Mouse (Mus musculus) stomach, embryonic 16.5 days (tissue): ENCODE measurements around the gene Aoc2. TPM values are rescaled to one million over a fixed set of nuclear protein-coding genes. Genes with fewer than 3 reads are reported as not detected.
"Not testable (repeated sequence)": the region's sequence is repeated elsewhere in the genome, so short reads cannot be mapped to it uniquely, and the experiment has no call there.

Experiments
- ATAC-seq: fragments of 200-750 bp; cut with Nextera tagmentation; 2 replicates; pipeline ENCODE4 v1.8.0; 2017; ENCODE audit warnings: moderate number of reproducible peaks, moderate TSS enrichment; ENCODE audit not compliant: insufficient read depth, low FRiP score
- H3K27ac ChIP-seq: fragments of 300-500 bp; sonication (generic); 2 replicates; pipeline ENCODE4 v1.5.1; 2014; ENCODE audit warnings: low read length
- H3K27me3 ChIP-seq: fragments of 300-500 bp; sonication (generic); 2 replicates; pipeline ENCODE4 v1.6.1; 2014; ENCODE audit warnings: low read length, control low read depth, mixed read lengths; ENCODE audit not compliant: control insufficient read depth, insufficient read depth
- H3K36me3 ChIP-seq: fragments of 300-500 bp; sonication (generic); 2 replicates; pipeline ENCODE4 v1.6.1; 2014; ENCODE audit warnings: low read length; ENCODE audit not compliant: control insufficient read depth, insufficient read depth
- H3K4me1 ChIP-seq: fragments of 300-500 bp; sonication (generic); 2 replicates; pipeline ENCODE4 v1.6.1; 2014; ENCODE audit warnings: low read length, control low read depth, mixed read lengths; ENCODE audit not compliant: control insufficient read depth, insufficient read depth
- H3K4me2 ChIP-seq: fragments of 300-500 bp; sonication (generic); 2 replicates; pipeline ENCODE4 v1.6.1; 2014; ENCODE audit warnings: low read depth, low read length, mixed read lengths
- H3K4me3 ChIP-seq: fragments of 300-500 bp; sonication (generic); replicated peaks from 2 replicates; pipeline ENCODE4 v1.5.1; 2014; ENCODE audit warnings: mild to moderate bottlenecking, low read length
- H3K9ac ChIP-seq: fragments of 300-500 bp; sonication (generic); 2 replicates; pipeline ENCODE4 v1.6.1; 2014; ENCODE audit warnings: low read length
- H3K9me3 ChIP-seq: fragments of 300-500 bp; sonication (generic); replicated peaks from 2 replicates; pipeline ENCODE4 v1.6.1; 2016; ENCODE audit warnings: low read length, control low read depth; ENCODE audit not compliant: control insufficient read depth
- WGBS: fragments of 180-500 bp; shearing (Covaris S2); extraction: QIAGEN DNeasy Blood & Tissue Kit; methylation state at CpG from one replicate; pipeline ENCODE4 v1.1.7; 2014; 5-methylcytosine and 5-hydroxymethylcytosine counted together
- polyA plus RNA-seq: library from polyadenylated mRNA; unstranded; fragments of >200 nt; fragmentation: Nextera tagmentation; extraction: Ambion mirVana; gene quantifications from 2 replicates; pipeline ENCODE4 v1.2.1, GENCODE M21; 2015

Gene Aoc2
- polyA plus RNA-seq, 1 experiment from 2014 or later = 1.4 TPM

GRCm38 (mm10) chr11:101359776-101360175 is 34.9 kb downstream of the Aoc2 start:
- Histone ChIP-seq H3K27me3 (no peaks in the 10 kb centered on the region), H3K9ac (no peak overlapping the region), H3K4me2 (no peak overlapping the region), H3K4me3 (no peak overlapping the region), H3K9me3 (no peaks in the 10 kb centered on the region), H3K27ac (no peak overlapping the region), H3K4me1 (no peaks in the 10 kb centered on the region), H3K36me3 (no peaks in the 10 kb centered on the region)
- WGBS = 67% methylated on average over 9 of the region's 9 CpGs
- ATAC-seq = no peak

GRCm38 (mm10) chr11:101360651-101361113 is 35.8 kb downstream of the Aoc2 start:
- no peak overlapping the region for H3K27ac ChIP-seq

GRCm38 (mm10) chr11:101364531-101364931 is 39.7 kb downstream of the Aoc2 start:
- no peak overlapping the region for H3K4me2 ChIP-seq
- H3K4me3 ChIP-seq = no peak overlapping the region
- no peaks in the 10 kb centered on the region for H3K9me3 ChIP-seq
- H3K27ac ChIP-seq = no peak overlapping the region
- no peak overlapping the region for H3K9ac ChIP-seq
- no peak for ATAC-seq
- WGBS = 47% methylated on average over 5 of the region's 5 CpGs
- no peaks in the 10 kb centered on the region for H3K27me3 ChIP-seq
- no peaks in the 10 kb centered on the region for H3K4me1 ChIP-seq
- no peaks in the 10 kb centered on the region for H3K36me3 ChIP-seq

More at GRCm38 (mm10) chr11:101360651-101361113, 35.8 kb downstream of the Aoc2 start:
- Histone ChIP-seq H3K36me3 (no peaks in the 10 kb centered on the region), H3K4me3 (no peak overlapping the region), H3K4me1 (no peaks in the 10 kb centered on the region), H3K27me3 (no peaks in the 10 kb centered on the region), H3K9ac (no peak overlapping the region), H3K9me3 (no peaks in the 10 kb centered on the region), H3K4me2 (no peak overlapping the region)
- ATAC-seq = no peak
- 36% methylated on average over 3 of the region's 3 CpGs for WGBS

DNA sequence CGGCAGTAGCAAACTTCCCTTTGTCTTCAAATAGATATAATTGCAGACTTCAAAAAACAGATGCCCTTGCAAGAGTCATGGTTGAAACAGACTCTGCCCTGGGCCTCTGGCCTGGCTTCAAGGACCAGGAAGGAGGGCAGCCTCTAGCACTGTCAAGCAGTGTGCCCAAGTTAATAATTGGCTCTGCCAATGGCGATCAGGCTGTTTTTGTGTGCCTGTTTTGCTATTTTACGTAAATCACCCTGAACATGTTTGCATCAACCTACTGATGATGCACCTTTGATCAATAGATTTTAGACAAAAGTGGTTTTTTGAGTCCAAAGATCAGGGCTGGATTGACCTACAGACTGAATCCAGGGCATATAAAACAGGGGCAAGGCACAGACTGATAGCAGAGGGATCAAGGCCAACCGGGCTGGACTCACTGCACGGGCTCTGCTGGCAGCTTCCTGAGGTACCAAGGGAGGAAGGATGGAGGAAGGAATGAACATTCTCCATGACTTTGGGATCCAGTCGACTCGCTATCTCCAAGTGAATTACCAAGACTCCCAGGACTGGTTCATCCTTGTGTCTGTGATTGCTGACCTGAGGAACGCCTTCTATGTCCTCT is 42.6 kb downstream of the Aoc2 start, which contains the start of gene G6pc:
Gene G6pc (plus strand): TSS at position 236 of the 610 bp plus-strand sequence.
- ATAC-seq = no peak
- Histone ChIP-seq H3K36me3 (no peaks in the 10 kb centered on the region), H3K9ac (no peak within 1 kb of the TSS), H3K27ac (no peak within 1 kb of the TSS), H3K4me1 (no peaks in the 10 kb centered on the region), H3K4me2 (no peak within 1 kb of the TSS), H3K27me3 (no peaks in the 10 kb centered on the region), H3K4me3 (no peak within 1 kb of the TSS), H3K9me3 (no peaks in the 10 kb centered on the region)
- 82% methylated on average over 8 of the region's 8 CpGs for WGBS

GRCm38 (mm10) chr11:101370141-101370540 is 45.3 kb downstream of the Aoc2 start:
- H3K36me3 ChIP-seq = no peaks in the 10 kb centered on the region
- no peaks in the 10 kb centered on the region for H3K9me3 ChIP-seq
- no peaks in the 10 kb centered on the region for H3K4me1 ChIP-seq
- H3K9ac ChIP-seq = no peak overlapping the region
- ATAC-seq = no peak
- WGBS = 61% methylated on average over 5 of the region's 5 CpGs
- H3K27ac ChIP-seq = no peak overlapping the region
- H3K4me2 ChIP-seq = no peak overlapping the region
- H3K4me3 ChIP-seq = no peak overlapping the region
- no peaks in the 10 kb centered on the region for H3K27me3 ChIP-seq

DNA sequence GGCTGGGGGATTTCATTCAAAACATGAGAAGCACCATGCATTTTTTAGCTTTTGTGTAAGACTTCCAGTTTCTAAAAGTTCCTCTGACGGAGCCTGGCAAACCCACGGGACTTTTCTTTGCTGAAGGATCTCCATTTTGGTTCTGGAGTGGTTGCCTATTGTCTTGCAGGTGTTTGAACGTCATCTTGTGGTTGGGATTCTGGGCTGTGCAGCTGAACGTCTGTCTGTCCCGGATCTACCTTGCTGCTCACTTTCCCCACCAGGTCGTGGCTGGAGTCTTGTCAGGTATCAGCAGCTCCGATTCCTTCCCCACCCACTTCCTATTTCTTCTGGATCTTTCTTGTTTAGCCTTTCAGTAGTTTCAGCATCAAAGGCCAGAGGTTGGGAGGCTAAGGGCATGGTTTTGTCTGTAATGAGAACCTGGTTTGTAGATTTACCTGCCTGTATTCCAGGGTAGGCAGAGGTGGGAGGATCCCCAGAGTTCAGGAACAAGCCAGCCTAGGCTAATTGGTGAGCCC is 49.6 kb downstream of the Aoc2 start:
- 57% methylated on average over 7 of the region's 7 CpGs for WGBS

GRCm38 (mm10) chr11:101378196-101378595 is 53.3 kb downstream of the Aoc2 start:
- not testable (repeated sequence) for ATAC-seq, H3K9ac ChIP-seq, H3K27me3 ChIP-seq, H3K9me3 ChIP-seq, H3K4me2 ChIP-seq, H3K4me3 ChIP-seq, H3K4me1 ChIP-seq, H3K36me3 ChIP-seq, H3K27ac ChIP-seq
- 91% methylated on average over 8 of the region's 8 CpGs for WGBS

More for the DNA sequence above, 49.6 kb downstream of the Aoc2 start:
- no peaks in the 10 kb centered on the region for H3K36me3 ChIP-seq
- H3K27me3 ChIP-seq = no peaks in the 10 kb centered on the region
- H3K4me1 ChIP-seq = no peaks in the 10 kb centered on the region
- no peak overlapping the region for H3K4me2 ChIP-seq
- ATAC-seq = no peak
- no peak overlapping the region for H3K4me3 ChIP-seq
- no peak overlapping the region for H3K27ac ChIP-seq
- no peak overlapping the region for H3K9ac ChIP-seq
- no peaks in the 10 kb centered on the region for H3K9me3 ChIP-seq

GRCm38 (mm10) chr11:101378926-101379325 is 54.1 kb downstream of the Aoc2 start:
- 74% methylated on average over 6 of the region's 6 CpGs for WGBS
- Histone ChIP-seq H3K9ac (no peak overlapping the region), H3K27ac (no peak overlapping the region), H3K27me3 (no peaks in the 10 kb centered on the region), H3K4me3 (no peak overlapping the region), H3K36me3 (no peaks in the 10 kb centered on the region), H3K4me2 (no peak overlapping the region), H3K9me3 (no peaks in the 10 kb centered on the region), H3K4me1 (no peaks in the 10 kb centered on the region)
- no peak for ATAC-seq
